Mouse (Mus musculus) megakaryocyte-erythroid progenitor cell, adult 5-6 weeks (primary cell): ENCODE measurements around the gene Gm36210. TPM values are rescaled to one million over a fixed set of nuclear protein-coding genes. Genes with fewer than 3 reads are reported as not detected.

Experiments
- ATAC-seq: replicated peaks from 2 replicates; pipeline ENCODE4 v1.8.0; 2016; ENCODE audit warnings: mild to moderate bottlenecking, inconsistent platforms; ENCODE audit not compliant: severe bottlenecking, poor library complexity, low FRiP score, low TSS enrichment
- total RNA-seq, 2 experiments: library from RNA; stranded (forward) in 1 of 2; stranded (reverse) in 1 of 2; fragments of 200-1000, 215-1000 nt in 1 of 2; fragments of >200 nt in 1 of 2; fragmentation: Nextera tagmentation in 1 of 2; gene quantifications; 2 replicates each; pipeline ENCODE4 v1.2.3; 2014 to 2017

Gm36210 gene
- total RNA-seq, 2 experiments from 2014 or later: not detected

DNA sequence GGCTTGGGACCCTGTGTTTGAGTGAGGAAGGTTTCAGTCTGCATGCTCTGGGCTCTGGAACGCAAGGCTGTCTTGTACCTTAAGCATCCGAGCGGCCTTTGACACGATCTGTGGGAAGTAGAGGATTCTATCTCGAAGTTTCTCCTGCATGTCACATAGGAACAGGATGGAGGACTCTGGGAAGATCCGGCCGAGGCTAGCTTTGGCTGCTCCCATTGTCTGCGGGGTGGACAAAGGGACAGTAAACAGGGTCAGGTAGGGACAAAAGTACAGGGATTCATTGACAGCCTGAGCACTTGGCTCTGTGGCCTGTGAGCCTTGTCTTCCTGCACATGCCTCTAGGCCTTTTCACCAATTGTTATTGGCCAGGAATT, 55.0 kb downstream of the Gm36210 start:
- ATAC-seq: no peak

DNA sequence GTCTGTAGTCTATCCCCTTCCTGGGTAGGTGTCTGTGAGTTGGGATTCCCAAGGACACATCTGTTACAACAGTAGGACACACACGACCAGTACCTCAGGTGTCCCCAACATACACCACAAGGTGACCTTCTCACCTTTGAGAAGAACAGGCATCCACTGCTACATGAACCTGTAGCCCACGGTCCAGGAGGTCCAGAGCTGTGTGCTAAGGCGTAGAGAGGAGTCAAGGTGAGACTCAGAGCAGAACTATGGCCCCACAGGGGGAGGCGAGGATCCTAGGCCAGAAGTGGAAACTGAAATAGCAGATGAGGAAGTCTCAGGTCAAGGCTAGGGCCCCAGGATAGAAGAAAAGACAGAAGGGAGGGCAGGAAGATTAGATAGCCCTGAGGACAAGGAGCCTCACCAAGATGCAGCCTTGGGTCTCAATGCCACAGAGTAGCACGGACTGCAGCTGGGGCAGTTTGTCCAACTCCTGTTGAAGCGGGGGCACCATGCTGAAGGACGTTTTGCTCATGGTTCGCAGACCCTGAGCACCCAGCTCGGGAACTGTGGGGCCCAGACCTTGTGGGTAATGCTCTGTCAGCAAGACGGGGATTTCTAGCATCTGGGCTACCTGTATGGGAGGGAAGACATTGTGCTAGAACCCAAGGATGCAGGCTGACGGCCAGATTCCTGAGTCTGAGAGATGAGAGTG, 55.5 kb downstream of the Gm36210 start:
- no peak for ATAC-seq

DNA sequence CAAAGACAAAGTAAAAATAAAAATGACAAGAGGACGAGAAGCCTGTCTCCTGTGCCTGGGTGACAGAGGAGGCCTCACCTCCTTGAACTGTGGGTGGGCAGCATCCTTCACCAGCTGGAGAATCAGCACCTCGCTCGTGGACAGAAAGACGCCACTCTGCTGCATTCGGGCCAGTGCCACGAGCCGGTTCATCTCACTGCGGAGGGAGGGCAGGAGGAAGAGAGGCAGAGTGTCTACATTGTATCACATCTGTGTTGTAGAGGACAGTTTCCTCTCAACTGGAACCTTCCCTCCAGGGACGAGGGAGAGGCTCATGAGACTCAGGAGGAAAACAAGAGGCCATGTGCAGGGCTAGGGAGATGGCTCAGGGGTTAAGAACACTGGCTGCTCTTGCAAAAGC, 56.9 kb downstream of the Gm36210 start:
- ATAC-seq: no peak

Other genes with a start within 250 kb of the Gm36210 start
Only the 30 nearest of the 34 such genes appear.
- gene Brsk1, start 215.9 kb downstream of the Gm36210 start, total RNA-seq (2014; fragmentation: Nextera tagmentation): not detected in 2 replicates
- not detected in 2 replicates for gene Brsk1, start 215.9 kb downstream of the Gm36210 start, total RNA-seq (2017)
- gene Tmem150b, start 181.3 kb downstream of the Gm36210 start, total RNA-seq (2014; fragmentation: Nextera tagmentation): not detected in 2 replicates
- 0.33 and 1.1 TPM in 2 replicates for gene Tmem150b, start 181.3 kb downstream of the Gm36210 start, total RNA-seq (2017)
- gene Kmt5c, start 166.4 kb downstream of the Gm36210 start, total RNA-seq (2014; fragmentation: Nextera tagmentation): 75.8 and 96.3 TPM in 2 replicates
- 25.6 and 52.4 TPM in 2 replicates for gene Kmt5c, start 166.4 kb downstream of the Gm36210 start, total RNA-seq (2017)
- 279 and 377 TPM in 2 replicates for gene Cox6b2, start 153.4 kb downstream of the Gm36210 start, total RNA-seq (2014; fragmentation: Nextera tagmentation)
- gene Cox6b2, start 153.4 kb downstream of the Gm36210 start, total RNA-seq (2017): 151 and 283 TPM in 2 replicates
- not detected in 2 replicates for gene Fam71e2, start 135.2 kb downstream of the Gm36210 start, total RNA-seq (2014; fragmentation: Nextera tagmentation)
- not detected in 2 replicates for gene Fam71e2, start 135.2 kb downstream of the Gm36210 start, total RNA-seq (2017)
- not detected in 2 replicates for gene Il11, start 123.7 kb downstream of the Gm36210 start, total RNA-seq (2014; fragmentation: Nextera tagmentation)
- gene Il11, start 123.7 kb downstream of the Gm36210 start, total RNA-seq (2017): 0.15 TPM in 1 of 2 replicates, not detected in the other
- gene Tmem190, start 123.6 kb downstream of the Gm36210 start, total RNA-seq (2014; fragmentation: Nextera tagmentation): not detected in 2 replicates
- not detected in 2 replicates for gene Tmem190, start 123.6 kb downstream of the Gm36210 start, total RNA-seq (2017)
- gene Tmem238, start 116.9 kb downstream of the Gm36210 start, total RNA-seq (2014; fragmentation: Nextera tagmentation): 15.1 and 17.8 TPM in 2 replicates
- 21.3 and 26.1 TPM in 2 replicates for gene Tmem238, start 116.9 kb downstream of the Gm36210 start, total RNA-seq (2017)
- 3,204 and 3,219 TPM in 2 replicates for gene Rpl28, start 113.6 kb downstream of the Gm36210 start, total RNA-seq (2014; fragmentation: Nextera tagmentation)
- gene Rpl28, start 113.6 kb downstream of the Gm36210 start, total RNA-seq (2017): 676 and 1,069 TPM in 2 replicates
- gene Ube2s, start 93.9 kb downstream of the Gm36210 start, total RNA-seq (2014; fragmentation: Nextera tagmentation): 291 and 381 TPM in 2 replicates
- gene Ube2s, start 93.9 kb downstream of the Gm36210 start, total RNA-seq (2017): 146 and 204 TPM in 2 replicates
- 0.31 TPM in 1 of 2 replicates, not detected in the other for gene Shisa7, start 61.8 kb downstream of the Gm36210 start, total RNA-seq (2014; fragmentation: Nextera tagmentation)
- not detected in 2 replicates for gene Shisa7, start 61.8 kb downstream of the Gm36210 start, total RNA-seq (2017)
- gene Isoc2b, start 36.3 kb downstream of the Gm36210 start, total RNA-seq (2014; fragmentation: Nextera tagmentation): 1.8 and 12.5 TPM in 2 replicates
- gene Isoc2b, start 36.3 kb downstream of the Gm36210 start, total RNA-seq (2017): 13.3 and 86.2 TPM in 2 replicates
- gene Isoc2a, start 29.4 kb downstream of the Gm36210 start, total RNA-seq (2014; fragmentation: Nextera tagmentation): 7.9 and 9.6 TPM in 2 replicates
- gene Isoc2a, start 29.4 kb downstream of the Gm36210 start, total RNA-seq (2017): 7.4 and 13.2 TPM in 2 replicates
- gene Zfp628, start 8.7 kb upstream of the Gm36210 start, total RNA-seq (2014; fragmentation: Nextera tagmentation): 8.2 and 11.6 TPM in 2 replicates
- 1.1 and 1.2 TPM in 2 replicates for gene Zfp628, start 8.7 kb upstream of the Gm36210 start, total RNA-seq (2017)
- gene Nat14, start 15.5 kb upstream of the Gm36210 start, total RNA-seq (2014; fragmentation: Nextera tagmentation): 6.6 TPM in 1 of 2 replicates, not detected in the other
- gene Nat14, start 15.5 kb upstream of the Gm36210 start, total RNA-seq (2017): 0.23 and 1.9 TPM in 2 replicates
- gene Ssc5d, start 19.3 kb upstream of the Gm36210 start, total RNA-seq (2014; fragmentation: Nextera tagmentation): not detected in 2 replicates
- gene Ssc5d, start 19.3 kb upstream of the Gm36210 start, total RNA-seq (2017): not detected in 2 replicates
- 0.69 TPM in 1 of 2 replicates, not detected in the other for gene Sbk2, start 57.9 kb upstream of the Gm36210 start, total RNA-seq (2014; fragmentation: Nextera tagmentation)
- gene Sbk2, start 57.9 kb upstream of the Gm36210 start, total RNA-seq (2017): not detected in 2 replicates
- not detected in 2 replicates for gene Sbk3, start 64.7 kb upstream of the Gm36210 start, total RNA-seq (2014; fragmentation: Nextera tagmentation)
- not detected in 2 replicates for gene Sbk3, start 64.7 kb upstream of the Gm36210 start, total RNA-seq (2017)
- 12.0 and 32.5 TPM in 2 replicates for gene Zfp579, start 89.6 kb upstream of the Gm36210 start, total RNA-seq (2014; fragmentation: Nextera tagmentation)
- gene Zfp579, start 89.6 kb upstream of the Gm36210 start, total RNA-seq (2017): 0.76 and 2.2 TPM in 2 replicates
- gene Zfp524, start 107.9 kb upstream of the Gm36210 start, total RNA-seq (2014; fragmentation: Nextera tagmentation): 16.6 and 19.9 TPM in 2 replicates
- 3.0 and 9.3 TPM in 2 replicates for gene Zfp524, start 107.9 kb upstream of the Gm36210 start, total RNA-seq (2017)
- gene Fiz1, start 108.2 kb upstream of the Gm36210 start, total RNA-seq (2014; fragmentation: Nextera tagmentation): 34.8 and 35.7 TPM in 2 replicates
- gene Fiz1, start 108.2 kb upstream of the Gm36210 start, total RNA-seq (2017): 19.8 and 32.7 TPM in 2 replicates
- gene Gm44973, start 109.0 kb upstream of the Gm36210 start, total RNA-seq (2014; fragmentation: Nextera tagmentation): 2.6 TPM in 1 of 2 replicates, not detected in the other
- not detected in 2 replicates for gene Gm44973, start 109.0 kb upstream of the Gm36210 start, total RNA-seq (2017)
- 22.7 and 24.4 TPM in 2 replicates for gene Zfp865, start 113.9 kb upstream of the Gm36210 start, total RNA-seq (2014; fragmentation: Nextera tagmentation)
- 7.8 and 9.8 TPM in 2 replicates for gene Zfp865, start 113.9 kb upstream of the Gm36210 start, total RNA-seq (2017)
- not detected in 2 replicates for gene Ccdc106, start 114.0 kb upstream of the Gm36210 start, total RNA-seq (2014; fragmentation: Nextera tagmentation)
- gene Ccdc106, start 114.0 kb upstream of the Gm36210 start, total RNA-seq (2017): 0.42 and 0.56 TPM in 2 replicates
- 1.3 and 2.0 TPM in 2 replicates for gene 4632433K11Rik, start 127.6 kb upstream of the Gm36210 start, total RNA-seq (2014; fragmentation: Nextera tagmentation)
- 0.23 TPM in 1 of 2 replicates, not detected in the other for gene 4632433K11Rik, start 127.6 kb upstream of the Gm36210 start, total RNA-seq (2017)
- 1.0 and 1.9 TPM in 2 replicates for gene Zfp784, start 131.9 kb upstream of the Gm36210 start, total RNA-seq (2014; fragmentation: Nextera tagmentation)
- gene Zfp784, start 131.9 kb upstream of the Gm36210 start, total RNA-seq (2017): 0.09 and 2.9 TPM in 2 replicates
- gene Zfp580, start 145.0 kb upstream of the Gm36210 start, total RNA-seq (2014; fragmentation: Nextera tagmentation): 1.3 and 2.1 TPM in 2 replicates
- gene Zfp580, start 145.0 kb upstream of the Gm36210 start, total RNA-seq (2017): not detected in 2 replicates
- gene U2af2, start 155.6 kb upstream of the Gm36210 start, total RNA-seq (2014; fragmentation: Nextera tagmentation): 259 and 276 TPM in 2 replicates
- 284 and 302 TPM in 2 replicates for gene U2af2, start 155.6 kb upstream of the Gm36210 start, total RNA-seq (2017)
- gene Epn1, start 173.7 kb upstream of the Gm36210 start, total RNA-seq (2014; fragmentation: Nextera tagmentation): 134 and 193 TPM in 2 replicates
- gene Epn1, start 173.7 kb upstream of the Gm36210 start, total RNA-seq (2017): 51.1 and 62.6 TPM in 2 replicates
- not detected in 2 replicates for gene Rfpl4, start 210.4 kb upstream of the Gm36210 start, total RNA-seq (2014; fragmentation: Nextera tagmentation)
- gene Rfpl4, start 210.4 kb upstream of the Gm36210 start, total RNA-seq (2017): not detected in 2 replicates